25 mouse cellular contexts compared by ENCODE assay signal in the genomic region with DNA sequence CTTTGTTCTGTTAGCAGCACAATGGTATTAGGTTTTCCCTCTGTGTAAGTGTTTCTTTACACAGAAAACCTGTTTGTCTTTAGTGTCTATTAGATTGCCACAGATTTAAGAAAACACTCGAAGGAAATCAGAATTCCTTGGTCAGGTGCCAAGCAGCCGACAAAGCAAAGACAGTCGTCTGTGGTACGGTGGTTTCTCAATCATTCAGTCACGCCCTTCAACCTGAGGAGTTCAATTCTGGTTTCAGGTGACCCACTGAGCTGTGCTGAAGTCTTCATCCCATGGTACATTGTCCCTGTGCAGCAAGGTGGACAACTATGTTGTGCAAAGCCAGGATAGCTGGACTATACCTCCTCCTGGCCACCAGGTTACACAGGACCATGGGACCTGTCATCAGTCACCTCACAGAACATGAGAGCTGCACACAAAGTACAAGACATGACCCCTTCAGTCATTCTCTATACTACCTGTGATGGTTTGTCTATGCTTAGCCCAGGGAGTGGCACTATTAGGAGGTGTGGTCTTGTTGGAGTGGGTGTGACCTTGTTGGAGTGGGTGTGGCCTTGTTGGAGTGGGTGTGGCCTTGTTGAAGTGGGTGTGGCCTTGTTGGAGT.
DNase-seq lines count a peak whose midpoint lies in the region; ATAC-seq and TF ChIP-seq lines count a peak whose summit lies in the region.
"Had no signal": no experiment of that assay in that cellular context is flagged by ENCODE, and none has a peak within 500 bp of the region (broad histone marks: within the 10 kb centered on the region; RNA-seq: fewer than 3 reads in every experiment).

No protein-coding gene starts in this region.

- no peak overlapping the region for H3K27ac ChIP-seq in intestine, postnatal 0 days (ENCODE audit: low read depth, low read length)
- H3K27ac ChIP-seq in intestine, embryonic 15.5 days, result no peak overlapping the region
- H3K27ac ChIP-seq in stomach, postnatal 0 days (replicated peaks), result no peak overlapping the region
- no peak overlapping the region for H3K27ac ChIP-seq in kidney, adult 2 months (ENCODE audit: insufficient read depth, low read depth, low read length)
- H3K27ac ChIP-seq: forebrain, embryonic 13.5 days; hindbrain, embryonic 13.5 days; liver, embryonic 15.5 days; midbrain, embryonic 15.5 days; neural tube, embryonic 15.5 days; stomach, embryonic 15.5 days had no signal

- no peak for TF ChIP-seq EP300 in stomach, postnatal 0 days (optimal IDR thresholded peaks at IDR 0.05)

- no peaks in the 10 kb centered on the region for H3K9me3 ChIP-seq in intestine, postnatal 0 days (ENCODE audit: control insufficient read depth)
- H3K9me3 ChIP-seq in intestine, embryonic 15.5 days, result no peaks in the 10 kb centered on the region
- H3K9me3 ChIP-seq in stomach, postnatal 0 days (ENCODE audit: control insufficient read depth, low read length), result no peaks in the 10 kb centered on the region
- H3K9me3 ChIP-seq: forebrain, embryonic 13.5 days; hindbrain, embryonic 13.5 days; liver, embryonic 15.5 days; midbrain, embryonic 15.5 days; neural tube, embryonic 15.5 days; stomach, embryonic 15.5 days had no signal

- H3K27me3 ChIP-seq in intestine, postnatal 0 days (replicated peaks; ENCODE audit: control insufficient read depth, insufficient read depth, low read length), result no peaks in the 10 kb centered on the region
- H3K27me3 ChIP-seq in intestine, embryonic 15.5 days (replicated peaks), result no peaks in the 10 kb centered on the region
- no peaks in the 10 kb centered on the region for H3K27me3 ChIP-seq in stomach, postnatal 0 days (ENCODE audit: control insufficient read depth, insufficient read depth, low read length)
- H3K27me3 ChIP-seq in kidney, adult 2 months (replicated peaks; ENCODE audit: control insufficient read depth, insufficient read depth, low read length), result no peaks in the 10 kb centered on the region
- H3K27me3 ChIP-seq: forebrain, embryonic 13.5 days; hindbrain, embryonic 13.5 days; liver, embryonic 15.5 days; midbrain, embryonic 15.5 days; neural tube, embryonic 15.5 days; stomach, embryonic 15.5 days had no signal

- WGBS in intestine, postnatal 0 days, result 43% methylated on average over 5 of the region's 5 CpGs
- 63% methylated on average over 5 of the region's 5 CpGs for WGBS in intestine, embryonic 15.5 days
- WGBS in lung, adult 2 months, result 35% methylated on average over 5 of the region's 5 CpGs
- 43% methylated on average over 5 of the region's 5 CpGs for WGBS in stomach, postnatal 0 days
- WGBS in kidney, adult 2 months, result 25% methylated on average over 5 of the region's 5 CpGs

- H3K36me3 ChIP-seq in intestine, postnatal 0 days (ENCODE audit: control insufficient read depth, insufficient read depth), result no peaks in the 10 kb centered on the region
- no peaks in the 10 kb centered on the region for H3K36me3 ChIP-seq in intestine, embryonic 15.5 days
- no peaks in the 10 kb centered on the region for H3K36me3 ChIP-seq in stomach, postnatal 0 days (ENCODE audit: control insufficient read depth, insufficient read depth, low read length)
- H3K36me3 ChIP-seq in kidney, adult 2 months (ENCODE audit: control insufficient read depth, insufficient read depth, low read length), result no peaks in the 10 kb centered on the region
- H3K36me3 ChIP-seq: hindbrain, embryonic 13.5 days; liver, embryonic 15.5 days; midbrain, embryonic 15.5 days; neural tube, embryonic 15.5 days; stomach, embryonic 15.5 days had no signal

- H3K4me3 ChIP-seq in intestine, postnatal 0 days (ENCODE audit: low read depth, low read length), result no peak overlapping the region
- no peak overlapping the region for H3K4me3 ChIP-seq in intestine, embryonic 15.5 days (replicated peaks)
- no peak overlapping the region for H3K4me3 ChIP-seq in lung, adult 2 months (replicated peaks; ENCODE audit: extremely low read depth, low read depth, low read length)
- no peak overlapping the region for H3K4me3 ChIP-seq in stomach, postnatal 0 days (ENCODE audit: low read depth, low read length)
- H3K4me3 ChIP-seq in kidney, adult 2 months (ENCODE audit: insufficient read depth, low read depth, low read length), result no peak overlapping the region
- H3K4me3 ChIP-seq: forebrain, embryonic 13.5 days; hindbrain, embryonic 13.5 days; liver, embryonic 15.5 days; midbrain, embryonic 15.5 days; neural tube, embryonic 15.5 days; stomach, embryonic 15.5 days had no signal

- peak; percentile 5 for DNase-seq in lung, adult 2 months
- DNase-seq in lung, postnatal 10 days, result peak; percentile 29
- no peak for DNase-seq in stomach, postnatal 0 days (ENCODE audit: low spot score)
- no peak for DNase-seq in adrenal gland, adult (ENCODE audit: inconsistent age in 2 of 2, low spot score in 1 of 2)
- no peak for DNase-seq in kidney, adult 2 months
- DNase-seq: adrenal gland, postnatal 25 days; cerebellum, adult 18-20 months; cerebellum, postnatal 10 days; gastrocnemius, postnatal 25 days; heart, adult 11 months; heart, postnatal 4 days; kidney, adult 11 months; kidney, postnatal 36 days; retina, postnatal 1 day; right cerebral cortex, postnatal 14 days had no signal

- no peak overlapping the region for H3K9ac ChIP-seq in intestine, postnatal 0 days (ENCODE audit: low read depth, low read length)
- no peak overlapping the region for H3K9ac ChIP-seq in intestine, embryonic 15.5 days
- no peak overlapping the region for H3K9ac ChIP-seq in stomach, postnatal 0 days (ENCODE audit: low read length)
- H3K9ac ChIP-seq: forebrain, embryonic 13.5 days; hindbrain, embryonic 13.5 days; liver, embryonic 15.5 days; midbrain, embryonic 15.5 days; neural tube, embryonic 15.5 days; stomach, embryonic 15.5 days had no signal

- TF ChIP-seq POLR2A in lung, adult 2 months (IDR thresholded peaks at IDR 0.05; ENCODE audit: borderline replicate concordance, extremely low read depth, low read depth, low read length), result no peak
- TF ChIP-seq POLR2A in kidney, adult 2 months (IDR thresholded peaks at IDR 0.05; ENCODE audit: low read depth, low read length), result no peak

- 0 out of 2 replicates have a peak, but pooled peaks have one; percentile 36 for ATAC-seq in intestine, postnatal 0 days
- ATAC-seq in intestine, embryonic 15.5 days, result no peak
- ATAC-seq in stomach, postnatal 0 days (ENCODE audit: low FRiP score, low TSS enrichment), result peak; percentile 29; the same call in 1 of the 2 replicates
- ATAC-seq: CD4-positive, CD25-positive, alpha-beta regulatory T cell, adult 4 months; forebrain, embryonic 13.5 days; midbrain, embryonic 15.5 days had no signal

- no peak overlapping the region for H3K4me2 ChIP-seq in intestine, postnatal 0 days (replicated peaks; ENCODE audit: low read depth)
- no peak overlapping the region for H3K4me2 ChIP-seq in intestine, embryonic 15.5 days (replicated peaks)
- no peak overlapping the region for H3K4me2 ChIP-seq in stomach, postnatal 0 days (replicated peaks; ENCODE audit: low read depth)
- H3K4me2 ChIP-seq: forebrain, embryonic 13.5 days; heart, embryonic 11.5 days; hindbrain, embryonic 13.5 days; liver, embryonic 15.5 days; midbrain, embryonic 15.5 days; neural tube, embryonic 15.5 days; stomach, embryonic 15.5 days had no signal

- H3K4me1 ChIP-seq in intestine, postnatal 0 days (replicated peaks; ENCODE audit: control insufficient read depth, insufficient read depth, low read length), result no peaks in the 10 kb centered on the region
- H3K4me1 ChIP-seq in intestine, embryonic 15.5 days (replicated peaks), result no peaks in the 10 kb centered on the region
- no peaks in the 10 kb centered on the region for H3K4me1 ChIP-seq in lung, adult 2 months (ENCODE audit: control insufficient read depth, insufficient read depth, low read length)
- no peaks in the 10 kb centered on the region for H3K4me1 ChIP-seq in stomach, postnatal 0 days (replicated peaks; ENCODE audit: control insufficient read depth, insufficient read depth)
- no peaks in the 10 kb centered on the region for H3K4me1 ChIP-seq in kidney, adult 2 months (ENCODE audit: control insufficient read depth, insufficient read depth, low read length)
- H3K4me1 ChIP-seq: hindbrain, embryonic 13.5 days; liver, embryonic 15.5 days; midbrain, embryonic 15.5 days; stomach, embryonic 15.5 days had no signal

- no peak for TF ChIP-seq CTCF in intestine, postnatal 0 days (IDR thresholded peaks at IDR 0.05; ENCODE audit: low read depth)
- TF ChIP-seq CTCF in lung, adult 2 months (IDR thresholded peaks at IDR 0.05; ENCODE audit: insufficient read depth, low read length), result no peak
- TF ChIP-seq CTCF in stomach, postnatal 0 days (IDR thresholded peaks at IDR 0.05; ENCODE audit: low read depth), result no peak
- TF ChIP-seq CTCF in kidney, adult 2 months (conservative IDR thresholded peaks at IDR 0.05; ENCODE audit: insufficient read depth, insufficient read length, low read depth, low read length), result no peak

Comparison
In these comparisons a context has a peak if more than half of its experiments do, and no peak if none do; other contexts are left out.
1. DNase-seq: peak in lung, adult 2 months (single experiment) and lung, postnatal 10 days (single experiment); none in stomach, postnatal 0 days (single experiment), adrenal gland, adult (0 of 2) and kidney, adult 2 months (single experiment).